8 mouse cellular contexts compared by ENCODE assay signal in the genomic region with DNA sequence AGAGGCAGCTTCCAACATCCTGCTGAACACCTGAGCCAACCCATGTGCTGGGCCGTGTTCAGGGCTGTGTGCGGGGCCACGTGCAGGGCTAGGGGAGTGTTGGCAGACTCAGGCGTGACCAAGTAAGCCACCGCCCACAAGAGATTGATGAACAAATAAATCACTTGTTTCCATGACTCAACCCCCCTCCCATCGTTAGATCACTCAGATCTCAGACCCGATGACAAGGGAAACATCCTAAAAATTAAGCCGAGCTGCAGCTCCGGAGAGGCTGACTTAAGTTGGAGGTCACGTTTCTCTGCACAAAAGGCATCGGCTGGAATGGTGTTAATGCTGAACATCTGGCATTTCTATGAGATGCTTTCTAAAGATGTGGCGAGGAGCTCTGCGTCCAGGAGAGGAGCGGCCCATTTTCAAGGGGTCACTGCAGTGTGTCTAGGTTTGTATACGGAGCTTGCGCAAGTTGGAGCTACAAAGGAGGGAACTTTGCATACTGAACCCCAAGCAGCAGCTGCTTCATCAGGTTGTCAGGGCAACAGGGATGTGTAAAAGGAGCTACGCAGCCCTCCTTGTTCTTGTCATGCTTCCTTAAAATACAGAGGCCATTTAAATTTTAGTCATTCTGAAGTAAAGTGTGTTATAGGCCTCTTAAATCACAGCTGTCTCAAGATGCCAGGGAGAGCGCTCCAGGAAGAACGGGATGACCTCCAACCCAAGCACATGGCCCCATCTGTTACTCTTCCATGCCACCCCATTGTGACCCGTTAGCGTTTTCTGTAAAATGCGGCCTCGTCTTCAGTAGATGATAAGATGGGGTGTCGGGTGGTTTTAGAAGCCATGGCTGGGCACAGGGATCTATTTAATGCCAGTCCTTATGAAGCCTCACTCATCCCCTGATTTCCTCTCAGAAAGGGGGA.
A peak's percentile ranks its signal among the peaks of the same experiment; 100 is the strongest.
DNase-seq lines count a peak whose midpoint lies in the region; ATAC-seq and TF ChIP-seq lines count a peak whose summit lies in the region.

No protein-coding gene starts in this region.

- H3K4me3 ChIP-seq in embryonic facial prominence, embryonic 10.5 days, result no peak overlapping the region
- no peak overlapping the region for H3K4me3 ChIP-seq in hindbrain, embryonic 15.5 days
- H3K4me3 ChIP-seq in midbrain, postnatal 0 days (ENCODE audit: low read depth, low read length), result no peak overlapping the region

- WGBS in embryonic facial prominence, embryonic 10.5 days, result 59% methylated on average over 24 of the region's 24 CpGs
- WGBS in hindbrain, embryonic 15.5 days, result 19% methylated on average over 24 of the region's 24 CpGs
- 23% methylated on average over 24 of the region's 24 CpGs for WGBS in midbrain, postnatal 0 days

- peaks cover 17% of the 10 kb centered on the region for H3K4me1 ChIP-seq in embryonic facial prominence, embryonic 10.5 days
- peaks cover 13% of the 10 kb centered on the region for H3K4me1 ChIP-seq in hindbrain, embryonic 15.5 days (replicated peaks)
- peaks cover 10% of the 10 kb centered on the region; the same call in 1 of the 2 replicates for H3K4me1 ChIP-seq in midbrain, postnatal 0 days (ENCODE audit: insufficient read depth, low read length)

- peak; percentile 38 for DNase-seq in adrenal gland, adult 2 months
- DNase-seq in adrenal gland, postnatal 4 days (ENCODE audit: low spot score in 2 of 2), result no peak
- peak; percentile 40 for DNase-seq in embryonic facial prominence, embryonic 10.5 days (ENCODE audit: low spot score)
- peak; percentile 71 for DNase-seq in midbrain, postnatal 0 days (ENCODE audit: low spot score)
- DNase-seq in lung, postnatal 14 days, result no peak
- DNase-seq in spleen, adult 18-20 months, result no peak

- H3K27me3 ChIP-seq in embryonic facial prominence, embryonic 10.5 days (replicated peaks; ENCODE audit: low read depth, poor library complexity, severe bottlenecking), result no peaks in the 10 kb centered on the region
- no peaks in the 10 kb centered on the region for H3K27me3 ChIP-seq in hindbrain, embryonic 15.5 days
- no peaks in the 10 kb centered on the region for H3K27me3 ChIP-seq in midbrain, postnatal 0 days (ENCODE audit: insufficient read depth, low read length)

- no peaks in the 10 kb centered on the region for H3K9me3 ChIP-seq in embryonic facial prominence, embryonic 10.5 days
- no peaks in the 10 kb centered on the region for H3K9me3 ChIP-seq in hindbrain, embryonic 15.5 days
- no peaks in the 10 kb centered on the region for H3K9me3 ChIP-seq in midbrain, postnatal 0 days (ENCODE audit: low read length)

- peak overlapping the region; percentile 30 for H3K4me2 ChIP-seq in hindbrain, embryonic 15.5 days
- 0 out of 2 replicates have a peak overlapping the region, but pooled peaks have one; percentile 7 for H3K4me2 ChIP-seq in midbrain, postnatal 0 days (ENCODE audit: low read depth, low read length, poor library complexity, severe bottlenecking)

- H3K9ac ChIP-seq in hindbrain, embryonic 15.5 days, result no peak overlapping the region
- no peak overlapping the region for H3K9ac ChIP-seq in midbrain, postnatal 0 days (replicated peaks; ENCODE audit: low read length, poor library complexity, severe bottlenecking)

- peak; percentile 74; the same call in 1 of the 2 replicates for ATAC-seq in hindbrain, embryonic 15.5 days (ENCODE audit: low FRiP score, low read depth)
- ATAC-seq in midbrain, postnatal 0 days (ENCODE audit: low FRiP score), result peak; percentile 85
- ATAC-seq in cerebellum, adult (ENCODE audit: insufficient number of reproducible peaks, low FRiP score, low TSS enrichment), result no peak

- TF ChIP-seq CTCF in midbrain, postnatal 0 days (IDR thresholded peaks at IDR 0.05), result no peak

- no peaks in the 10 kb centered on the region for H3K36me3 ChIP-seq in embryonic facial prominence, embryonic 10.5 days (replicated peaks)
- no peaks in the 10 kb centered on the region for H3K36me3 ChIP-seq in hindbrain, embryonic 15.5 days
- H3K36me3 ChIP-seq in midbrain, postnatal 0 days (ENCODE audit: insufficient read depth, low read length), result no peaks in the 10 kb centered on the region

- peak overlapping the region; percentile 26 for H3K27ac ChIP-seq in embryonic facial prominence, embryonic 10.5 days (replicated peaks)
- H3K27ac ChIP-seq in hindbrain, embryonic 15.5 days (replicated peaks), result no peak overlapping the region
- H3K27ac ChIP-seq in midbrain, postnatal 0 days (ENCODE audit: low read depth, low read length), result no peak overlapping the region

Comparison
In these comparisons a context has a peak if more than half of its experiments do, and no peak if none do; other contexts are left out.
1. DNase-seq: peak in adrenal gland, adult 2 months (single experiment), embryonic facial prominence, embryonic 10.5 days (single experiment) and midbrain, postnatal 0 days (single experiment); none in adrenal gland, postnatal 4 days (0 of 2), lung, postnatal 14 days (single experiment) and spleen, adult 18-20 months (0 of 2).